Mouse (Mus musculus) thymus, adult 18-20 months (tissue): ENCODE results near the gene Rnf145.
A peak's percentile ranks its signal among the peaks of the same experiment; 100 is the strongest.

Experiments used
- DNase-seq, 2 experiments: peaks; one replicate each; pipeline ENCODE4 v3.0.0; 2022; ENCODE audit warnings: mixed read lengths in 2 of 2

Rnf145 gene

DNA sequence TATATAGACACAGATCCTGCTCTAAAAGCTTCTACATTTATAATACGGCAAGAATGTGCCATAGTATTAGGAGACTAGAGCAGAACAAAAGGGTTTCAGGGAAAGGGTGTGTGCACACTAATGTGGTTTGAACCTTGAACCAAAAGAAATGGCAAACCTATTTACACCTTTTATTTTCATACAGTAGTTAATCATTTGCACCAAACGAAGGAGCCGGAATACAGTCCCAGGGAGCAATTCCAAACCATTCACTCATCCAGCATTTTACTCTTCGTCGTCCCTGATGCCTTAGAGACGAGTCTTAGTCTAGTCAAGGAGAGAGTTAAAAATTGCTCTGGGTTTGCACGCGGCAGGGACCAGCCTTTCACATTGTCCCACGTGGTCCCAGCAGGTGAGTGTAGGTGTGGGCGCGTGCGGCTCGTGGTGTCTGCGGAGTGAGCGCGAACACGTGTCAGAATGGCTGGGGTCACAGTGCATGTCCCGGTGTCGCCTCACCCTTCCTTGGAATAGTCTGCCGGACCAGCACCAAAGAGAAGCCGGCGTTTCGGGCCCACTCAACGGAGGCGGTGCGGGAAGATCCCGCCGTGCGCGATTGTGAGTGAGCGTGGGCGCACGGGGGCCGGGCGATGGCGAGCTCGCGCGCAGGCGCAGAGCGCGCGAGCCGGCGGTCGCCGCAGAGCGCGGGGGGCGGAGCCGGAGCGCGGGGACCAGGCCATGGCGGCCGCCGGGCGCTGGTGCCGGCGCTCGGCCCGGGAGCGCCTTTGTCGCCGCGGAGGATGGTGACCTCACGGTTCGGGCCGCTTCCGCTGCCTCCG, at the start of gene Rnf145:
Rnf145 (plus strand) TSS at position 684 of the 815 bp plus-strand sequence.
- DNase-seq = peak; percentile 55 to 71

DNA sequence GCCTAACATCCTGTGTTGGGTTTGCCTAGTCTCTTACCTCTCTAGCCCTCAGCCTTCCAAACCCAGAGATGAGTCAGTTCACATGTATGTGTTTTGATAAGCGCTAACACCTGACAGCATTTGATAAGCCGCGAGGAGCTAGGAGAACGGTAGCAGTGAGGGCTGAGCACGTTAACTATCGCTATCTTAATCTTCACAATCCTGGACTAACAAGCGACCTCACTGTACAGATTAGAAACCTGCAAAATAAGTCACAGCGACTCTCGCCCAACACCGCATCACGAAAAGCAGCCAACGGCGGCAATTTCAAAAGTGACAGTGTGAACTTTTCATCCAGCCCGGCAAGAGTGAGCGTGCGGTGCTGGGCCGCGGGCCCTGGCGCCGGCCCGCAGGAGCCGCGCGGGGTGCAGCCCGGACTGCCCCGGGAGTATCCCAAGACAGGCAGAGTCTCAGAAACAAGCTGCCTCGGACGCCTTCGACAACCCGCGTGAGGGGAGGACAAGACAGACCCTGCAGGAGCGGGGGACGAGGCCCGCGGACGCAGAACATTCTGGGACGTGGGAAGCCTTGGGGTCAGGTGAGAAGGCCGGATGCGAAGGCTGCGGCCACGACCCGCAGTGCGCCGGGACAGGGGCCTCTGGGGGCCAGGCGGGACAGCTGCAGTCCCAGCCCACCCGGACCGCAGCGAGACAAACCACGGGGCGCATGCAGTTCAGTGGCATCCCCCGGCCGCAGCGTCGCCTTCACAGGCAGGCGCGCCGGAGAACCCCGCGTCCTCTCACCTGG, 48.9 kb upstream of the Rnf145 start:
- DNase-seq = no peak

DNA sequence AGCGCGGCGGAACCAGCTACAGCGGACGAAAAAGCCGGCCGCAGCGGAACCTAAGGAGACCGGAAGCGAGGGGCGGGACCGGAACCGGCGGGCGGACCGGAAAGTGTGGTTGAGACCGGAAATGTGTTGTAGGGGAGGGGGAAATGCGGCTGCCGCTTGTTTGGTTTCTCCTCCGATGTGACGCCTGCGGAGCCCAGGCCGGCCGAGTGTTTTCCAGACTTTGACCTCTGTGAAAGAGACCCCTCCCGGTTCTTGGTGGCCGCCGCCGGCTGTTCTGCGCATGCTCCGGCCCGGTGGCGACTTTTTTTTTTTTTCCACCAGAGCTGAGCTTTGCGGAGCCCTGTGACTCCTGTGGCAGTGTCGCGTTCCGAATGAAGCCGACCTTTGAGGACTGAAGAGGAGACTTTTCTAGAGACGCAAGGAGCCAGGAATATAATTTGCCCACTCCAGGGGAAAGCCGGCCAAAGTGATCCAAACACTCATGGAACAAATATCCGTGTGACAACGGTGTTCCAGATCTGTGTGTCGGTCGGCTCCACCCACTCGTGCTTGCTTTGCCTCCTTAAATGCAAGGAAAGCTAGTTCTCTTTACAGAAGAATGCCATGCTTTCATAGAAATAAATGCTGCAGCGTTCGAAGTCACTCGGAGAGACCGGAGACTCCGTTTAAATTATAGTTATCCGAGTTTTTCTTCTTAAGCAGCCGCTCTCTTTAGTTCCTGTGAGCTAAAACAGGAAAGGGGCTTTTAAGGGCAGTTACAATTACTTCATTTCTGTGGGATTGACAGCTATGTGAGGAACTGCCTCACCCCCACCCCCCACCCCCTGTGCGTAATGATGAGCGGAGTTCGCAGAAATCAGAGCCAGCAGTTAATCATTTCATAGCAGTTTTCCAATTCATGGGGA, 48.1 kb upstream of the Rnf145 start, which contains the start of gene Ublcp1:
Ublcp1 (minus strand) TSS at position 67 of the 905 bp plus-strand sequence.
- peak; percentile 84 to 91 for DNase-seq

DNA sequence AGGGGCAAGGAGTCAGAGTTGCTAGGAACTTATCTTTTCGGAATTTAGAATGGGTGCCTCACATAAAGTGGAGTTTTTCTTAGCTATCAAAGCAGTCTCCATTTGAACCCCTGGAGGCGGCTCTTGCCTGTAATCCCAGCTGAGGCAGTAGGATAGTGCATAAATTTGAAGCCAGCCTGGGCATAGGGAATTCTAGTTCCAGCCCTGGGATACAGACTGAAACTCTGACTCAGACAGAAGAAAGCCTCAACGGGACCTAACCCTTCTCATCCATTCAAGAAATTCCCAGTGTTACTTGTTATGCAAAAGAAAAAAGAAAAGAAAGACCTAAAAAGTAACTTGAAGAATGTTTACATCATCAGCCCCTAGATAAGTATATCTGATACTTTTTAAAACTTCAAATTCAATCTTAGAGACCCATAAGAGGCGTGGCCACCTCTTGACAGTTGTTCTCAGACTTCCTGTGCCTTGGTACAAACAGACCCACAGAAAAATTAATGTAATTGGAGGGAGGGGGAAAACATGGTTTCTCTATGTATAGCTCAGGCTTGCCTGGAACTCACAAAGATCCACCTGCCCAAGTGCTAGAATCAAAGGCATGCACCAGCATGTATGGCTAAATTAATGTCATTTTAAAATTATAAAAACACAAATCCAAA, 47.3 kb upstream of the Rnf145 start:
- no peak for DNase-seq

DNA sequence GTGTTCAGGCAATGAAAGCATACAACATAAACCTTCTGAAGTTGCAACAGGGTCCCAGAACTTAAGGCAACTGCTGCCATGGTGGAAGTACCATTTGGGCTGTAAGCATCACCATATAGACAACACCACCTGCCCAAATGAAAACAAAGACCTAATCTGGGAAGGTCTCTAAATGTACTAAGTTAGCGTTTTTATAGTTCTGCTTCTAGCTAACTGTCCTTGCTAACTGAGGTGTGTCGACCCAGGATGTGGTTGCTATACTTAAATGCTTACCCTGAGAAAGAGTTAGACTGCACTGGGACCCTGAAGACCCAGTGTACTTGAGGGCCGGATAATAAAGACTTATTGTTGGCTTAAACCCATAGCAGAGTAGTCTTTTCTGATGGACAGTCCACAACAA, 43.3 kb upstream of the Rnf145 start:
- no peak for DNase-seq

DNA sequence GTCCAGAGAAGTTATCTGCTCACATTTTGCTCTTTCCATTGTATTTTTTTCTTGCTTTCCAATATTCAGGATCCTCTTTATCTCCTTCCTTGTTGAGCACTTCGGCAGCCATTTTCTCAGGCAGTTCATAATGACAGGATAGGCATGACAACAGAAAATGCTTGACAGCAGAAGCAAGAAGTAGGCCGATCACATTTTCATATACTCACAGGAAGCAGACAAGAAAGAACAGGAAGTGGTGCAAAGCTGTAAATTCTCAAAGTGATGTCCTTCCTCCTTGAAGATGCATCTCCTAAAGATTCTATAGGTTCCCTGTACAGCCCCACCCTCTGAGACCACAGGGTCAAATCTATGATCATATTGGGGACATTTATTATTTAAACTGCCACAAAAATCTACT, 42.3 kb upstream of the Rnf145 start:
- no peak for DNase-seq

DNA sequence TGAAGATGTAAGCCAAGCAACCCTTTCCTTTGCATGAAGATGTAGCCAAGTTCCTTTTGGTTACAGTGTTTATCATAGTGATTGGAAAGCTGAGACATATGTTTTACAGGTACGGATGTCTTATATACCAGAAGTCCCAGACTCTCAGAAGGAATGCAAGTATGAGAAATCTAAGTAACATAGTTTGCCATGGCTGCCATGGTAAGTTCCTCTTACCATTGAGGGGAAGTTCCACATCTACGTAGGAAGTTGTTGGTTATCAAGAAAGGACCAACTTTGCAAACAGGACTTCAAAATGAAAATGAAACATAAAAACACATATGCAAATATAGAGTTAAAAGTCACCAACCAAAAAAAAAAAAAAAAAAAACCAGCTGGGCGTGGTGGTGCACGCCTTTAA, 40.4 kb upstream of the Rnf145 start:
- no peak for DNase-seq

DNA sequence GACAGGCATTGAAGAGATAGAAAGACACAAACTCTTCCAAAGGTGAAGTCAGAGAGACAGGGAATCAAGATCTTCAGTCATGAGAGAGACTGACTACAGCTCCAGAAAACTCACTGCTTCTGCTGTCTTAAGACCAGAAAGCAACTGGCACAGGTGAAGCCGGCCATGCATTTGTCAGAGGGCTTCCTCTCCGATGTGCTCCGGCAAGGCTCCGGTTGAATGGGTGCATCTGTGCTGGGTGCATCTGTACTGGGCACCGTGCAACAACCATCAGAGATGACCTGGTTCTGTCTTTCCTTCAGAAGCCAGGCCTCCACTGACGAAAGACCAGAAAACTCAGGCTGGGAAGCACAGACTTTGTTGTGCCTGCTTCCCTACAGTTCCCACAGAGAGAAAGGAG, 38.5 kb upstream of the Rnf145 start:
- no peak for DNase-seq

DNA sequence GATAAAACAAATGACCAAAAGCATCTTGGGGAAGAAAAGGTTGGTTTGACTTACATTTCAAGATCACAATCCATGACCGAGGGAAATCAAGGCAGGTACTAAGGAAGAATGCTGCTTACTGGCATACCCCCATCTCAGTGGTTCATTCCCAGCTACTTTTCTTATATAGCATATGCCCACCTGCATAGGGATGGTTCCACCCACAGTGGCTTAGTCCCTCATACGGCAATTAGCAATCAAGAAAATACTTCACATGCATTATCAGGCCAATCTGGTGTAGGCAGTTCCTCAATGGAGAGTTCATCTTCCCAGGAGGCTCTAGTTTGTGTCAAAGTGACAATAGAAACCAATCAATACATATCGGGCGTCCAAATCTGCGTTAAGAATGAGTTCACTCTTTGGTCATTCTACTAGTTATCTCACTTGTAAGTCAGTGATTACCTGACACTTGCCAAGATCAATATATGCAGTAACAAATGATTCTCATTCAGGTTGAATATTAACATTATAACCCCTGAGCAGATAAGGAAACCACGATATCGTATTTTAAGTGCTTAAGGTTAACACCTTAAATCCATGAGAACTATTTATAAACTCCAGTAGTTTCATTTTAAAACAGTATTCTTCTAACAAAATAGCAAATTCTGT, 33.6 kb upstream of the Rnf145 start:
- no peak for DNase-seq

DNA sequence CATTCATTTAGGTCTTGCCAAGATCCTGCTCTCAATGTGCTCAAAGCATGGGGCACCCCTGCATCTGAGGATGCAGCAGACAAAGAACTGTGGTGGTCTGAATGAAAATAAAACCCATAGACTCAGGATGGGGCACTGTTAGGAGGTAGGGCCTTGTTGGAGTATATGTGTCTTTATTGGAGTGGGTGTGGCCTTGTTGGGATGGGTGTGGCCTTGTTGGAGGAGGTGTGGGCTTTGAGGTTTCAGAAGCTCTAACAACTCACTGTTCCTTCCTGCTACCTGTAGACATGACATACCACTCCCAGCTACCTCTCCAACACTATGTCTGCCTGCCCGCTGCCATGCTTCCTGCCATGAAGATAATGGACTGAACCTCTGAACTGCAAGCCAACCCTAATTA, 29.6 kb upstream of the Rnf145 start:
- no peak for DNase-seq

DNA sequence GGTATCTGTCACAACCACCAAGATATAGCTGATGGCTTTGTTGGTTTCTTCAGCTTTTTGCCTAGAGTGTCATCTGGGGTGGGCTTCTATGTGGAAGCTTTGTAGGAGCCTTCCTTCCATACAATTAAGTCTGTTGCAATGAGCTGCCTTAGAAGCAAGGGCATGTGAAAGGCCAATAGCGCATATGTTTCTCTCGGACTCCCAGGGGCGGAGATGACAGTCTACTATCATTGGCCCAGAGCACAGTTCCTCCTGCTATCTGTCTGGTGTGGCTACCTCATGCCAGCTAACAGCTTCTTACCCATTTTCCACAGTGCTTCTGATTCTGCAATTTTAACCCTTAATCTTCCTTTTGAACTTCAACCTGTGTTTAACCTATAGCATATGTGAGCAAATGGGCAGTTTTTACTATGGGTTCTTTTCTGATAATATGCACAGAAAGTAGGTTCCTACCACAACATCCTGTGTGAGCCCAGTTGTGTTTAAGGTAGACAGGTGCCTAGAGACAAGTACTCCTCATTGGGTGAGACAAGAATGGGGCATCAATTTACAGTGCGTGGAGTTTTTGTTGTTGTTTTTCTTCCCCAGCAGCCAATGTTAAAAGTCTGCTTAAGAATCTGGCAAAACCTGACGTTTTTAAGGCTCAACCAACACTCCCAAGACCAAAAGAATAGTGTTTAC, 24.0 kb upstream of the Rnf145 start:
- DNase-seq = no peak

DNA sequence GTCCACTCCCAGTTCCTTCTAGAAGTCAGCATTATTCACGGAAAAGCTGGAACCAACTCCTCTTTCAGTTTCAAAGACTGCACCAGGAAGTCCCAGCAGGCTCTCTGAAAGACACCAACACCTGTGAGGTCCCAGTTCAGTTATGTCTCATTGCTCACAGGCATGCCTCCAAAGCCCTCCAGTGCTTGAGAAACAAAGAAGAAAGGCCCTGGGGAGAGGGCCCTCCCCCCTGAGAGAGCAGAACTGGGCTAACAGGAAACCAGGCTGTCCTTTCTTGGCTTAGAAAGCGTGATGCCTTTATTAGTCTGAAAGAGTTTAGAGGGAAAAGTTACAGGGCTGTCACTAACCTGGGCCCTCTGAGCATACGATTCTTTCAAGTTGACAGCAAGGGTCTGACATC, 22.5 kb upstream of the Rnf145 start:
- peak; percentile 72 to 87 for DNase-seq

DNA sequence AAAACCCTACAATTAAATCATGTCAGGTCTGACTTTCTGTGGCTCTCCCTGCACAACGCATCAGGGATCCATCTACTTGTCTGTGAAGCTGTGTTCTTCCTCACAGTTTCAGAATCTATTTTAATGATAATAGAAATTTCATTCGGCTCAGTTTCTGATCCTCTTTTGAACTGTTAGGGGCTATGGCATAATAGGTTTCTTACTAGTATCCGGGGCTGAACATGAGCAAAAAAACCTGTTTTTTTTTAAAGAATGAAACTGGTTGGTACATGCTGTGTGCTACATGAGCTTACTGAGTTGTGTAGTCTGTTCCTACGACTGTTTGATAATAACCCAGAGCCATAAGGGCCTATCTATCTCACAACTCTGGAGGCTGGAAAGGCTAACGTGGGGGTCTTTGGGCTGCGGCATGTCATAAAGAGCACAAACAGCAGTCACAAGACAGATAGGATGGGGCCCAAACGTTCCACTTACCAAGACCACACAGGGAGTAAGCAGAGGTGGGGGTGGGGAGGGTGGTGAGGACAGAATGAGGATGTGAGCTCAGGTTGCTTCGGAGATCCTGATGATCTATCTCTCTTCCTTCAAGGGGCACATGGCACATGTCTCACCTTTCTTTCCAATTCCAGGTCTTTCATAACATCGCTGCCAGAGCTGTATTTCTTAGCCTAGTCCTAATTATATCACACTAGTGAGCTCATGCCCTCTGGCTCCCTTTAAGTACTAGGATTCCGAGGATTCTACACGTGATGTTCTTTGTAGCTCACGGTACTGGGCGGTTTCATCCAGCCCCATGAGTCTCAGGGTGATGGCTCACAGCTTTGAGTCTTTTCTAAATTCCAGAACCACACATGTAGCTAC, 20.1 kb upstream of the Rnf145 start:
- no peak for DNase-seq

DNA sequence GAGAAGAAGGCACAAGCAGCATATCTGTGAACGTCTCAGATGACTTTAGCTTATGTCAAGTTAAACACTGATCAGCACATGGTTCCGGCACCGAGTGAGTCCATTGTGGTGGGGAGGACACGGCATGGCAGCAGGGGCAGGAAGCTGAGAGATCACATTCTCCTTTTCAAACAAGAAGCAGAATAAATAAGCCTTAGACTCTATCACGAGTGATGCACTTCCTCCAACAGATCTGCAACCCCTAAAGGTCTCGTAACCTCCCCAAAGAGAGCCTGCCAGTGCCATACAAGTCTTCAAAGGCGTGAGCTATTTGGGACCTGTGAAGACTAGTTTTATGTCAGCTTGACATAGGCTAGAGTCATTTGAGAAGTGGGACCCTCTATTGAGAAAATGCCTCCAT, 17.8 kb upstream of the Rnf145 start:
- no peak for DNase-seq

DNA sequence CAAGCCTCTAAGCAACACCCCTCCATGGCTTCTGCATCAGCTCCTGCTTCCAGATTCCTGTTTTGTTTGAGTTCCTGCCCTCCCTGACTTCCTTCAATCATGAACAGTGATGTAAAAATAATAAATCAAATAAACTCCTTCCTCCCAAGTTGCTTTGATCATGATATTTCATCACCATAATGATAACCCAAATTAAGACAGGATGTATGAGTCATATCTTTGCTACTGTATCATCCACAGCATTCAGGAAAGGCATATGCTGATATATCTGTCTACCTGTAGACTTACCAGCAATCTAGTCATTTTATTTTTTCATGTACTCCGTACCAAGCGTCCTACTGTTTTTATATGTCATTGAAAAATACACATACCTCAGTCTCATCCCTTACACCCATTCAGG, 17.3 kb upstream of the Rnf145 start:
- DNase-seq = no peak

DNA sequence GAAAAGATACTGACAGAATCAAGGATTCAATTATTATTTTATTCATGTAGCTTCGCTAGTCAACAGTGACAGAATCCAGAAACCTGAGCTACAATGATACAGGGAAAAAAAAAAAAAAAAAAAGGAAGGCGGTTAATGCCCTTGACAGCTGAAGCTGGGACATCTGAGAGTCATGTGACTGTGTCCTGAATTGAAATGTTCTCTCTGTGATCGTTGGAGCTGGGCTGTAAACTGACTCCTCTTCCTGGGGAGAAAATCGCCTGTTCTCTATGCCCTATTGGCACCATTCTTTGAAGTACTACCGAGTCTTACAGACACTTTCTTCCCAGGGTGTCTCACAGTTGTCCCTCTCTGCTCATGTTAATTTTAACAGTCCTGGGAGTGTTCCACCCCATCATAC, 15.8 kb upstream of the Rnf145 start:
- no peak for DNase-seq

DNA sequence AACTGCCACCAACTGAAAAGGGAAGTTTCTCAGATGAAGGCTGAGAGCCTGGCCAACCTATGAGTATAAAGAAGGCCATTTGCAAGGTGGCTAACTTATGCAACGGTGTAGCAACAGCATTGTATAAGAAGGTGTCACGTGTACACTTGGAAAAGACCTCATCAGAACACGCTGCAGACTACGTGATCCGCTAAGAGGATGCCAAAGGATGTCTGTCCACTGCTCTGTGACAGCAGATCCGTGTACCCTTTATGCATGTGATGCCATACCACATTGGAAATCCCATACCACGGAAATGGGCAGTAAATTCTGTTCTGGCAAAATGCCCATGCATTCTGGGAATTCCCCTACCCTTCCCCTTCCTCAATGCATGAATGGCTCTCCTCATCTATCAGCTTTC, 14.6 kb upstream of the Rnf145 start:
- DNase-seq = no peak

DNA sequence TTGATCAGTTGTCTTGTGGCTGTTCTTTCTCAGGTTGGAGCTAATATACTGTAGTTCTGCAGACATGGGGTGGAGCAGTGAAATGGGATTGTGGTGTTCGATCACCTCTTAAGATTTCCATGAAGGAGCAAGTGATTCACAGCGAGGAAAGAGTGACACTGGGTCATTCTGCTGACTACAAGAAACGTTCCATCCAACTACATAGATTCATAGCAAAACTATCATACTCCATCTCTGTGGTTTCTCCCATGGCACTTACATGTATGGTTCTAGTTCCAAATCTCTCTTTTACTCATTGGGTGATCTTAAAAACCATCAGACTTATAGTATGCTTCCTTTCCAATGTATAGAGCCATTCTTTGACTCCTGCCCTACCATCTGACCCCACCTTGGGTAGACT, 14.0 kb upstream of the Rnf145 start:
- no peak for DNase-seq

DNA sequence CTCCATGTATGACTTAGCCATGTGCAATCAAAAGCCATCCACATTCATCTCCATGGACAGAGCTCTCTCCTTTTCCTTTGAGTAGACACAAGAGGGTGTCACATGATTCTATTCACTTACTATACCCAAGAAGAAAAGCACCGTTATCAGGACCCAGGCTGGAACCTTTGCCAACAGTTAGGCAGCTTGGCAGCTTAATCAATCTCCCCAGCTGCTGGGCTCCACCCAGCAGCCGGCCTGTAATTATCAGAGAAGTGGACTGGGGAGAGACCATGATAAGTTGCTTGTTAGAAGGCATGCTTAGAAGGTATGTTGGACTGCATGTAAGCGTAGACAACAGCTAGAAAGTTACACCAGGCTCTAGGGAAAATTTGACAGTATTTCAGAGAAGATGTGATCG, 9.9 kb upstream of the Rnf145 start:
- DNase-seq = no peak

DNA sequence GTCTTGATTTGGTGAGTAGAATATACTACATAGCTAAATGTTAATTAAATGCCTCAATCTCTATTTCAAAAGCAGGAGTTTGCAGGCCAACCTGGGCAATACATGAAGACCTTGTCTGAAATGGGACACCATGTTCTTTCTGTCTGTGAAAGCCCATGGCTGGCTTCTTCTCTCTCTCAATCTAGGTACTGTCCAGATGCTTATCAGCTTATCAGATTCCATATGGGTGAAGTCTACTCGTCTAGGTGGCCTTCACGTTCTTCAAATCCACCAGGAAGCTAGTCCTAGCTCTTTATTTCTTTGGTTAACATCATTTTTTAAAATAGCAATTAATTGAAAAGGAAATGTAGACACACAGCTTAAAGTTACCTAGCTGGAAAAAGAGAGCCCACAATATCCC, 8.9 kb upstream of the Rnf145 start:
- no peak for DNase-seq
